Mouse (Mus musculus): ENCODE results near the gene Hnrnpf. TPM values are rescaled to one million over a fixed set of nuclear protein-coding genes. Genes with fewer than 3 reads are reported as not detected.

Hnrnpf gene
- total RNA-seq, 2 experiments from 2014 or later: 193 to 194 TPM

Small RNA genes within 50 kb of the gene (microRNA-seq; reads per million reads assigned to microRNA genes)
- 0 reads per million in 2 experiments for gene Gm25535

Other genes with a start within 250 kb of the Hnrnpf start
- 10 to 100 TPM; 33.5 to 35.4 TPM for gene Zfp637, start 59.1 kb upstream of the Hnrnpf start, total RNA-seq (2021)
- gene Zfp239, start 38.2 kb upstream of the Hnrnpf start, total RNA-seq (2021): under 1 TPM; 0.17 to 0.18 TPM
- gene Fxyd4, start 37.4 kb downstream of the Hnrnpf start, total RNA-seq (2021): not detected
- under 1 TPM; 0.20 to 0.23 TPM for gene Rasgef1a, start 111.1 kb downstream of the Hnrnpf start, total RNA-seq (2021)
- gene Csgalnact2, start 238.8 kb downstream of the Hnrnpf start, total RNA-seq (2021): 10 to 100 TPM; 17.5 to 17.9 TPM